Mouse (Mus musculus) layer of hippocampus, postnatal 10 days (tissue): ENCODE measurements around the gene Loxl3. TPM values are rescaled to one million over a fixed set of nuclear protein-coding genes. Genes with fewer than 3 reads are reported as not detected.

Experiments
- DNase-seq, 2 experiments: peaks; one replicate each; pipeline ENCODE4 v3.0.0; 2021; ENCODE audit warnings: low spot score in 2 of 2
- microRNA-seq, 2 experiments: library from miRNA; unstranded; fragments of <30 nt; microRNA quantifications; one replicate each; pipeline ENCODE4 v1.2.0; 2021
- total RNA-seq, 2 experiments: library from RNA; stranded (reverse); gene quantifications; 2 replicates each; pipeline ENCODE4 v1.2.3; 2021

The Loxl3 gene
- total RNA-seq, 2 experiments from 2014 or later = 3.0 to 5.7 TPM

DNA sequence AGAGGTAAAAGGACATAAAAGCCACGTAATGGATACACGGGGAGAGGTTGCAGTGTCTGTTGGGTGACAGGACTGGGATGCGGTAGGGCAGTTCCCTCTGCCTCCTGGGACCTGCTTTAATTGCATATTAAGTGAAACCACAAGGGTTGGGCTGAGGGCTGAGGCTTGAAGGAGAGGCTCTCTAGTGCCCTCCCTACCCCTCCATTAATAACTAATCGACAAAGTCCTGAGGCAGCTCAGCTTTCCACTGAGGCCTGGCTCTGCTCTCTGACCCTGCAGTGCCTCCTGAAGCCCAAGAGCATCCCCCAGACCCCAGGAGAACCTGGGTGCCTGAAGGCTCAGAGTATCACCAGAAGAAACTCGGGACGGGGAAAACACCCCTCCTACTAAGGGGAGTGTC, 50.5 kb downstream of the Loxl3 start:
- DNase-seq = no peak

GRCm38 (mm10) chr6:83086121-83087035, 52.4 kb downstream of the Loxl3 start, which contains the start of gene Lbx2:
Gene Lbx2 (plus strand): TSS chr6:83086367.
- DNase-seq = no peak

GRCm38 (mm10) chr6:83087205-83087925, 53.4 kb downstream of the Loxl3 start:
- DNase-seq = no peak

GRCm38 (mm10) chr6:83087926-83088260, 53.9 kb downstream of the Loxl3 start:
- no peak for DNase-seq

- no peak for DNase-seq
These were observed 58.6 kb downstream of the Loxl3 start for GRCm38 (mm10) chr6:83092416-83093127.

- no peak for DNase-seq
These were observed 62.0 kb downstream of the Loxl3 start for GRCm38 (mm10) chr6:83095968-83096367.

GRCm38 (mm10) chr6:83098411-83098810, 64.4 kb downstream of the Loxl3 start:
- DNase-seq = no peak

DNA sequence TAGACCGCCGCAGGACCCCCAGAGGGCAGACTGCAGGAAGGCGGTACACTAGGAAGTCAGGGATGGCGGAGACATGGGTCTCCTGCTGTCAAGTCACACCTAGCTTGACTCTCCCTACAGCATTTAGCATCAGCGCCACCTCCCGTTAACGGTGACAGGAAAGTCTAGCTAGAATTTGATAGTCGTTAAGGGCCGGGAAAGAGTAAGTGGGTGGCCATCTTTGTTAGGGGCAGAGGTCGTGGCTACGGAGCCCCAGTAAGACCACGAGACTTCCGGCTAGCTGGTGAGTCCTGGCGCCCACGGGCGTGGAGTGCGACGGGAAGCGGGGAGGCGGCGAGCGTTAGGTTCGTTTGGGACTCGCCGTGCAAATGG, 67.3 kb downstream of the Loxl3 start, which contains the start of the genes Ccdc142 and Gm42688:
Gene Ccdc142 (plus strand): TSS at position 286 of the 372 bp plus-strand sequence.
Gene Gm42688 (plus strand): TSS at position 302 of the 372 bp plus-strand sequence.
- DNase-seq = peak; percentile 86 to 90

- peak; percentile 63 to 75 for DNase-seq
These were observed 67.9 kb downstream of the Loxl3 start for GRCm38 (mm10) chr6:83101688-83102556.

Small RNA genes lying within 50 kb of the gene (microRNA-seq; reads per million reads assigned to microRNA genes)
- gene Mir3470a (0 reads per million in 2 experiments), gene Mir7040 (0 to 0.20 reads per million in 2 experiments)

Other genes with a start within 250 kb of the Loxl3 start
- gene Sema4f, start 94.4 kb upstream of the Loxl3 start, total RNA-seq = 10 to 100 TPM; 43.2 to 47.0 TPM
- gene M1ap, start 87.3 kb upstream of the Loxl3 start, total RNA-seq = not detected
- 1 to 10 TPM; 1.6 to 2.4 TPM for gene Dok1, start 702 bp upstream of the Loxl3 start, total RNA-seq
- 100 to 1,000 TPM in 1 of 2 experiments, 10 to 100 TPM in 1; 92.7 to 115 TPM for gene Aup1, start 20.3 kb downstream of the Loxl3 start, total RNA-seq
- 10 to 100 TPM; 68.0 to 70.4 TPM for gene Htra2, start 21.1 kb downstream of the Loxl3 start, total RNA-seq
- under 1 TPM; 0.37 to 0.54 TPM for gene Dqx1, start 23.7 kb downstream of the Loxl3 start, total RNA-seq
- not detected for gene Tlx2, start 36.1 kb downstream of the Loxl3 start, total RNA-seq
- gene Pcgf1, start 43.7 kb downstream of the Loxl3 start, total RNA-seq = 10 to 100 TPM; 18.8 to 22.2 TPM
- under 1 TPM; 0.42 to 0.46 TPM for gene Lbx2, start 52.2 kb downstream of the Loxl3 start, total RNA-seq
- gene Ccdc142, start 67.4 kb downstream of the Loxl3 start, total RNA-seq = 10 to 100 TPM in 1 of 2 experiments, 1 to 10 TPM in 1; 5.9 to 12.0 TPM
- 1 to 10 TPM; 7.2 to 8.1 TPM for gene Gm42688, start 67.4 kb downstream of the Loxl3 start, total RNA-seq
- 10 to 100 TPM; 55.6 to 58.1 TPM for gene Mrpl53, start 74.9 kb downstream of the Loxl3 start, total RNA-seq
- 10 to 100 TPM; 27.7 to 30.3 TPM for gene Mogs, start 81.3 kb downstream of the Loxl3 start, total RNA-seq
- 10 to 100 TPM; 68.6 to 72.7 TPM for gene Wbp1, start 87.4 kb downstream of the Loxl3 start, total RNA-seq
- 10 to 100 TPM; 21.6 to 22.6 TPM for gene Ino80b, start 91.3 kb downstream of the Loxl3 start, total RNA-seq
- 10 to 100 TPM; 36.2 to 36.5 TPM for gene Rtkn, start 101.3 kb downstream of the Loxl3 start, total RNA-seq
- gene Wdr54, start 122.2 kb downstream of the Loxl3 start, total RNA-seq = 10 to 100 TPM; 21.5 to 28.1 TPM
- 10 to 100 TPM; 20.6 to 22.1 TPM for gene 1700003E16Rik, start 122.2 kb downstream of the Loxl3 start, total RNA-seq
- gene Dctn1, start 131.7 kb downstream of the Loxl3 start, total RNA-seq = 100 to 1,000 TPM; 360 to 362 TPM
- 1 to 10 TPM in 1 of 2 experiments, under 1 TPM in 1; 0.31 to 2.9 TPM for gene Slc4a5, start 185.7 kb downstream of the Loxl3 start, total RNA-seq